ENCODE assay signal across 8 mouse cellular contexts in the genomic region with DNA sequence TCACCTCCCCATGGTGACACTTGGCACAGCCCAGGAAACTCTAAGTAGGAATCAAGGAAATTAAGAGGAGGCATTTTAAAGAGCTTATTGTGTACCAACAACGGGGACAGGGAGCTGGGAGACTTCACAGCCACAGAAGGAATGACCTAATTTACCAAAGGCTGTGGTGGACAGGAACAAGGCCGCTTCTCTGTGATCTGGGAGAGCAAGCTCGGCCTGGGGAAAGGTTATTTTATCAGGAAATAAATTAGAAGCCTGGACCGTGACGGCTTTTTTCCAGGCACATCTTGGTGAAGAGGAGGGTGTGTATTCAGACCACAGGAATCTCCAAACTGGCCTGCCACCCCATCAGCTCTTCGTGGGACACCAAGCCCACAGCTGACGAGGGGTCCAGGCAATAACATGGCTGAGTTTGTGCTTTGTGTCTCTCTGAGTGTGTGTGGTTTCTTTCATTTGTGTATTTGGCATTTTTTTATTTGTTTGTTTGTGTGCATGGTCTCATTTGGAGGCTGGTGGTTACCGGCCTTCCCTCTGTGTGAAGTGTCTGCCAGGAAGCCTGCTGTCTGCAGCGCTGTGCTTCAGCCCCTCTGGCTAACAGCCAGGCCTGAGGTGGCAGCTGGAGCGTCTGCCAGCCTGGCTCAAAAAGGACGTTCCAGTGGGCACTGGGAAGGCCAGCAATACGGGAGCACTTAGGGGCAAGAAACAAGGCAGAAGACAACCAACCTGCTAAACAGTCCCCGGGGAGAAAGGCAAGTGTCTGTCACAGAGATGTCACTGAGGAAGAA.
DNase-seq lines count a peak whose midpoint lies in the region; ATAC-seq and TF ChIP-seq lines count a peak whose summit lies in the region.

No protein-coding gene starts in this region.

- no peak overlapping the region for H3ac ChIP-seq in C2C12 (ENCODE audit: control insufficient read depth, insufficient read length, low read depth)
- no peak overlapping the region for H3ac ChIP-seq in myocyte (ENCODE audit: control insufficient read depth, insufficient read length)

- H3K4me2 ChIP-seq in myocyte (ENCODE audit: low read depth): peak overlapping the region; percentile 91

- H3K79me3 ChIP-seq in C2C12 (ENCODE audit: low read depth): no peaks in the 10 kb centered on the region

- TF ChIP-seq CTCF in C2C12 (IDR thresholded peaks at IDR 0.05; ENCODE audit: control insufficient read depth, insufficient read depth, insufficient read length): no peak
- TF ChIP-seq CTCF in brain, embryonic 14.5 days (IDR thresholded peaks at IDR 0.05; ENCODE audit: borderline replicate concordance, extremely low read depth, insufficient read depth, insufficient read length): no peak

- peak; percentile 92 for DNase-seq in brain, embryonic 14.5 days (ENCODE audit: low read depth)
- peak; percentile 72 to 84 for DNase-seq in heart, postnatal 14 days
- DNase-seq in layer of hippocampus, postnatal 25 days (ENCODE audit: extremely low spot score in 1 of 2, low spot score in 1 of 2): peak; percentile 26 to 45
- DNase-seq in embryo, embryonic 11 days: no peak
- no peak for DNase-seq in spleen, postnatal 14 days (ENCODE audit: low spot score in 2 of 2)

- ATAC-seq in frontal cortex, adult (ENCODE audit: low TSS enrichment): peak; percentile 69

- H3K36me3 ChIP-seq in C2C12 (ENCODE audit: control insufficient read depth, insufficient read depth): no peaks in the 10 kb centered on the region
- no peaks in the 10 kb centered on the region for H3K36me3 ChIP-seq in myocyte (ENCODE audit: control insufficient read depth, insufficient read depth)

- H3K4me3 ChIP-seq in C2C12 (ENCODE audit: insufficient read depth, poor library complexity, severe bottlenecking) (no peak overlapping the region), myocyte (no peak overlapping the region)

- H3K27me3 ChIP-seq in C2C12 (ENCODE audit: control insufficient read depth, insufficient read depth, insufficient read length) (no peaks in the 10 kb centered on the region), myocyte (ENCODE audit: control insufficient read depth, insufficient read depth, insufficient read length) (no peaks in the 10 kb centered on the region)

- H3K79me2 ChIP-seq in C2C12 (ENCODE audit: control insufficient read depth, insufficient read depth): no peaks in the 10 kb centered on the region
- no peaks in the 10 kb centered on the region for H3K79me2 ChIP-seq in myocyte (ENCODE audit: control insufficient read depth, insufficient read depth)

- TF ChIP-seq POLR2A in brain, embryonic 14.5 days (IDR thresholded peaks at IDR 0.05; ENCODE audit: borderline replicate concordance, extremely low read depth, insufficient read depth, insufficient read length, poor library complexity, severe bottlenecking): no peak
- TF ChIP-seq POLR2A in myocyte (IDR thresholded peaks at IDR 0.05; ENCODE audit: insufficient read length, low read depth): no peak

- intact Hi-C loops in heart, postnatal 14 days (cut with DNase I): no loop called here

TF ChIP-seq in C2C12, 6 proteins besides CTCF, POLR2A, EP300 and RAD21:
- TF ChIP-seq MYOD1 (IDR thresholded peaks at IDR 0.05; ENCODE audit: control insufficient read depth, insufficient read length, low read depth) (peak; percentile 57), FOSL1 (IDR thresholded peaks at IDR 0.05; ENCODE audit: insufficient read depth, low read length, poor library complexity, severe bottlenecking) (no peak)
TF ChIP-seq in C2C12: peak in this region for 1.

TF ChIP-seq in myocyte, 11 proteins besides CTCF, POLR2A, EP300 and RAD21:
- TF ChIP-seq MAX (IDR thresholded peaks at IDR 0.05; ENCODE audit: low read depth) (no peak), TCF12 (IDR thresholded peaks at IDR 0.05; ENCODE audit: insufficient read depth, poor library complexity, severe bottlenecking) (peak; percentile 65), REST (IDR thresholded peaks at IDR 0.05; ENCODE audit: insufficient read depth, insufficient read length) (no peak), CEBPB (IDR thresholded peaks at IDR 0.05; ENCODE audit: insufficient read depth, poor library complexity, severe bottlenecking) (no peak), MYOD1 (IDR thresholded peaks at IDR 0.05; ENCODE audit: control insufficient read depth in 1 of 3, insufficient read length in 2 of 3, low read depth in 2 of 3) (peak in 2 of 3 experiments; percentile 84 to 90), USF1 (IDR thresholded peaks at IDR 0.05; ENCODE audit: low read depth) (no peak), MYOG (IDR thresholded peaks at IDR 0.05; ENCODE audit: control insufficient read depth in 1 of 3, insufficient read depth in 1 of 3, insufficient read length in 2 of 3, low read depth in 2 of 3) (peak; percentile 86 to 96 (median 91)), E2F4 (IDR thresholded peaks at IDR 0.05; ENCODE audit: insufficient read depth) (no peak), SRF (IDR thresholded peaks at IDR 0.05; ENCODE audit: control insufficient read depth, insufficient read length, low read depth) (no peak), POLR2AphosphoS2 (IDR thresholded peaks at IDR 0.05; ENCODE audit: insufficient read length, low read depth) (no peak), TCF3 (IDR thresholded peaks at IDR 0.05; ENCODE audit: insufficient read length, low read depth) (peak; percentile 32)

Comparison
In these comparisons a context has a peak if more than half of its experiments do, and no peak if none do; other contexts are left out.
1. DNase-seq: peak in brain, embryonic 14.5 days (single experiment), heart, postnatal 14 days (2 of 2) and layer of hippocampus, postnatal 25 days (2 of 2); none in embryo, embryonic 11 days (single experiment) and spleen, postnatal 14 days (0 of 2).